Mouse (Mus musculus) lung, embryonic 14.5 days (tissue): ENCODE measurements around the gene Rapgef5. TPM values are rescaled to one million over a fixed set of nuclear protein-coding genes. Genes with fewer than 3 reads are reported as not detected.

Experiments used
- ATAC-seq: fragments of 200-750 bp; cut with Nextera tagmentation; 2 replicates; pipeline ENCODE4 v1.8.0; 2017; ENCODE audit warnings: mild to moderate bottlenecking, moderate TSS enrichment, moderate library complexity; ENCODE audit not compliant: insufficient read depth
- DNase-seq: peaks from one replicate; pipeline ENCODE4 v3.0.0-alpha.2; 2015
- H3K27ac ChIP-seq: fragments of 300-500 bp; sonication (generic); 2 replicates; pipeline ENCODE4 v1.5.1; 2014; ENCODE audit warnings: low read depth, mild to moderate bottlenecking, moderate library complexity
- H3K27me3 ChIP-seq: fragments of 300-500 bp; sonication (generic); 2 replicates; pipeline ENCODE4 v1.6.1; 2014; ENCODE audit warnings: low read length, control low read depth; ENCODE audit not compliant: insufficient read depth
- H3K36me3 ChIP-seq: fragments of 300-500 bp; sonication (generic); 2 replicates; pipeline ENCODE4 v1.6.1; 2014; ENCODE audit warnings: control low read depth; ENCODE audit not compliant: insufficient read depth
- H3K4me1 ChIP-seq: fragments of 300-500 bp; sonication (generic); 2 replicates; pipeline ENCODE4 v1.6.1; 2014; ENCODE audit warnings: antibody characterized with exemption, control low read depth; ENCODE audit not compliant: insufficient read depth
- H3K4me2 ChIP-seq: fragments of 300-500 bp; sonication (generic); 2 replicates; pipeline ENCODE4 v1.6.1; 2014; ENCODE audit warnings: mild to moderate bottlenecking
- H3K4me3 ChIP-seq: fragments of 300-500 bp; sonication (generic); 2 replicates; pipeline ENCODE4 v1.5.1; 2014; ENCODE audit warnings: low read depth, low read length
- H3K9ac ChIP-seq: fragments of 300-500 bp; sonication (generic); 2 replicates; pipeline ENCODE4 v1.6.1; 2014
- H3K9me3 ChIP-seq: fragments of 300-500 bp; sonication (generic); 2 replicates; pipeline ENCODE4 v1.6.1; 2016; ENCODE audit warnings: low read depth, low read length, control low read depth
- CTCF ChIP-seq: IDR thresholded peaks from 2 replicates; pipeline ENCODE4 v1.5.1; 2016; ENCODE audit warnings: antibody characterized with exemption, low read depth
- WGBS: fragments of 180-500 bp; shearing (Covaris S2); extraction: QIAGEN DNeasy Blood & Tissue Kit; methylation state at CpG from one replicate; pipeline ENCODE4 v1.1.7; 2014; 5-methylcytosine and 5-hydroxymethylcytosine counted together
- polyA plus RNA-seq: library from polyadenylated mRNA; unstranded; fragments of >200 nt; fragmentation: Nextera tagmentation; extraction: Ambion mirVana; gene quantifications from 2 replicates; pipeline ENCODE4 v1.2.1, GENCODE M21; 2014

Rapgef5 gene
- polyA plus RNA-seq, 1 experiment from 2014 or later: 22.9 TPM

GRCm38 (mm10) chr12:117691336-117691735 is 175.1 kb downstream of the Rapgef5 start:
- Histone ChIP-seq H3K4me3 (no peak overlapping the region), H3K36me3 (no peaks in the 10 kb centered on the region), H3K9me3 (no peaks in the 10 kb centered on the region), H3K27ac (no peak overlapping the region), H3K27me3 (no peaks in the 10 kb centered on the region), H3K4me2 (no peak overlapping the region), H3K4me1 (no peaks in the 10 kb centered on the region), H3K9ac (no peak overlapping the region)
- ATAC-seq: no peak
- no peak for TF ChIP-seq CTCF
- no peak for DNase-seq
- 76% methylated on average over 5 of the region's 5 CpGs for WGBS

GRCm38 (mm10) chr12:117692775-117693174 is 176.5 kb downstream of the Rapgef5 start:
- no peak overlapping the region for H3K9ac ChIP-seq
- TF ChIP-seq CTCF: no peak
- H3K36me3 ChIP-seq: no peaks in the 10 kb centered on the region
- no peak overlapping the region for H3K4me2 ChIP-seq
- H3K27ac ChIP-seq: no peak overlapping the region
- ATAC-seq (no peak), DNase-seq (no peak)
- no peaks in the 10 kb centered on the region for H3K27me3 ChIP-seq
- no peaks in the 10 kb centered on the region for H3K4me1 ChIP-seq
- no peak overlapping the region for H3K4me3 ChIP-seq
- WGBS: 45% methylated on average over 1 of the region's 1 CpGs
- no peaks in the 10 kb centered on the region for H3K9me3 ChIP-seq

DNA sequence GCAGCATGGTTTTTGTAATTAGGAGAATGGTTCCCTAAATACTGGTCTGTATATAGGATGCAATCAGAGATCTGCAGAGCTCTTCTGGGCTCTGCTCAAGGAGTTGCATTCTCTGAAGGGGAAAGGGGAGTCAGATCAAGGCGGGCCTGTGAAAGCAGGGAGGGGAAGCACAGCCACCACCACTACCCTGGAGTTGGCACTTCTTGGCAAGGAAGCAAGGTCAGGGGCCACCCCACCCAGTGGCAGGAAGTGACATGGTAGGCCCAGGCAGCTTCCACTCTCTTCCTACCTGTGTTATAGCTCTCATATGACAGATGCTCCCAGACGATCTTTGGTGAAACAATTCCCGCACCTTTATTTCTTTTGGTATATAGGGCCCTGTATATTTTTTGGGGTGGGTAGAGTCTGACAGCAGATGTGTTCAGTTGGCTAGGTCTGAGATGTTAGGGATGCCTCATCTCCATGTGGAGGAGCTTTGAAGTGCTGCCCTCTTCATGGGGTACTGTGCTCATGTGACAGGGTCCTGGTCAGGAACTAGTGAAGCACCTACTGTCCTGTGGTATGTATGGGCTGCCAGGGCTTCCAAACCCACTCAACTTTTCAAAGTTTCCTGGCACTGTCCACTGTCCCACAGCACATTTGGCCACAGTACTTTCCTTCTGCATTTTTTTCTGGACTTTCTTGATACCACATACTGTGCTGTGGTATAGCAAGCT is 183.8 kb downstream of the Rapgef5 start:
- no peak overlapping the region for H3K4me3 ChIP-seq
- no peak for TF ChIP-seq CTCF
- WGBS: 79% methylated on average over 3 of the region's 3 CpGs
- no peaks in the 10 kb centered on the region for H3K36me3 ChIP-seq
- DNase-seq (no peak), ATAC-seq (no peak)
- H3K4me2 ChIP-seq: no peak overlapping the region
- H3K4me1 ChIP-seq: no peaks in the 10 kb centered on the region
- H3K9me3 ChIP-seq: no peaks in the 10 kb centered on the region
- no peaks in the 10 kb centered on the region for H3K27me3 ChIP-seq
- H3K27ac ChIP-seq: no peak overlapping the region
- no peak overlapping the region for H3K9ac ChIP-seq

GRCm38 (mm10) chr12:117700927-117701326 is 184.6 kb downstream of the Rapgef5 start:
- H3K27ac ChIP-seq: no peak overlapping the region
- WGBS: 58% methylated on average over 6 of the region's 6 CpGs
- no peak overlapping the region for H3K4me3 ChIP-seq
- no peak for ATAC-seq
- no peak overlapping the region for H3K9ac ChIP-seq
- DNase-seq: no peak
- H3K36me3 ChIP-seq: no peaks in the 10 kb centered on the region
- H3K27me3 ChIP-seq: no peaks in the 10 kb centered on the region
- H3K9me3 ChIP-seq: no peaks in the 10 kb centered on the region
- H3K4me1 ChIP-seq: no peaks in the 10 kb centered on the region
- TF ChIP-seq CTCF: no peak
- H3K4me2 ChIP-seq: no peak overlapping the region

DNA sequence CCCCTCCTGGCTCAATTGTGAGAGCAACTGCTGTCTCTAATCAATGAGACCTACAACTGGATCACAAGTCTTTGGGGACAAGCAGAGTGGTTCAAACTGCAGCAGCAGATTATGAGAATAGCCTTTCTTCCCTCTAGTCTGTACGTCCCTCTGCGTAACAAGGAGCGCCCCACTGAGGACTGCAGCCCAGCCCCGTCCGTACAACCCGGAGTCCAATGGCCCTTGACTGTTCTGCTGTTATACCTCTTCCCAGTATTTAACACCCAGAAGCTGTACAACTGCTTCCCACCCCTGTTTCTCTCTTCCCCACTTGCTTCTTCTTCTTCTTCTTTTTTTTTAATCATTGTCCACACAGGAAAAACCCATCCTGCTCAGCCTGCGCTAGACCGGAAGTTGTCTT is 186.0 kb downstream of the Rapgef5 start:
- Histone ChIP-seq H3K27ac (no peak overlapping the region), H3K4me2 (no peak overlapping the region), H3K4me1 (no peaks in the 10 kb centered on the region), H3K36me3 (no peaks in the 10 kb centered on the region), H3K9ac (no peak overlapping the region), H3K27me3 (no peaks in the 10 kb centered on the region), H3K4me3 (no peak overlapping the region), H3K9me3 (no peaks in the 10 kb centered on the region)
- WGBS: 92% methylated on average over 8 of the region's 8 CpGs
- DNase-seq (no peak), ATAC-seq (no peak)
- no peak for TF ChIP-seq CTCF

- no peak overlapping the region for H3K4me2 ChIP-seq
- DNase-seq (no peak), ATAC-seq (no peak)
- H3K4me3 ChIP-seq: no peak overlapping the region
- H3K9me3 ChIP-seq: no peaks in the 10 kb centered on the region
- no peak overlapping the region for H3K27ac ChIP-seq
- H3K4me1 ChIP-seq: no peaks in the 10 kb centered on the region
- H3K36me3 ChIP-seq: no peaks in the 10 kb centered on the region
- H3K27me3 ChIP-seq: no peaks in the 10 kb centered on the region
- no peak overlapping the region for H3K9ac ChIP-seq
- TF ChIP-seq CTCF: no peak
- WGBS: 86% methylated on average over 9 of the region's 9 CpGs
Observed at GRCm38 (mm10) chr12:117702928-117703327, 186.6 kb downstream of the Rapgef5 start.

DNA sequence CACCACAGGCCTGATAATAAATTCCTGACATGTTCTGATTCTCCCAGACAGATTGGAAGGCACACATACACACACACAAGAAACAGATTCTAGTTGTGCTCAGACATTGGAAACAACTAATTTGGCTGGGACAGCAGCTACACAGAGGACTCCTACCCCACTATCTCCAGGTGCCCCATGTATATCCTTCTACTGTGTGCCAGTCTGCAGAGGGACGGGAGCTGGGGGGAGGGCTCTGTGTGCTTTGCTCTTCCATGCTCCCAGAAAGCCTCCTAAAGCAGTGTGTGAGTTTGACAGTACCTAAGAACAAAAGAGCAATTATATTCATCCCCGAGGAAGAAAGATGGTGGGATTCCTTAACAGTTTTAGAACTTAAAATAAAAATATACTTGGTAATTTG is 187.1 kb downstream of the Rapgef5 start:
- Histone ChIP-seq H3K27me3 (no peaks in the 10 kb centered on the region), H3K27ac (no peak overlapping the region), H3K9me3 (no peaks in the 10 kb centered on the region), H3K4me1 (no peaks in the 10 kb centered on the region), H3K9ac (no peak overlapping the region), H3K4me2 (no peak overlapping the region), H3K36me3 (no peaks in the 10 kb centered on the region), H3K4me3 (no peak overlapping the region)
- WGBS: 40% methylated on average over 2 of the region's 2 CpGs
- no peak for TF ChIP-seq CTCF
- ATAC-seq (no peak), DNase-seq (no peak)

DNA sequence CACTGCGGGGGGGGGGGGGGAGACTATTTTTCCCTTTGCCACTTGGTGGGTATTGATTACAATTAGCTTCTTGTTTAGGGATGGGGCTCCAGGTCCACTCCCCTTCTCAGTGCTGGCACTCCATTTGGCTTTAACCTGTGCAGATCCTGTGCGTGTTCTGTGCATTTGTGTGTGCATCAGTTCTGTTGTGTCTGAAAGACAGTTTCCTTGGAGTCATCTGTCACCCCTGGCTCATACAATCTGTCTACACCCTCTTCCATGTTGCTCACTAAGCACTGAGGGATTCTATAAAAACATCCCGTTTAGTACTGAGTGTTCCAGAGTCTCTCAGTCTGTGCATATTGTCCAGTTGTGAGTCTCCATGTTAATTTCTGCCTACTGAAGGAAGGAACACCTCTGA is 189.0 kb downstream of the Rapgef5 start:
- Histone ChIP-seq H3K4me2 (no peak overlapping the region), H3K27ac (no peak overlapping the region), H3K4me1 (no peaks in the 10 kb centered on the region), H3K4me3 (no peak overlapping the region), H3K36me3 (no peaks in the 10 kb centered on the region), H3K9ac (no peak overlapping the region), H3K27me3 (no peaks in the 10 kb centered on the region), H3K9me3 (no peaks in the 10 kb centered on the region)
- ATAC-seq (no peak), DNase-seq (no peak)
- no peak for TF ChIP-seq CTCF
- WGBS: 73% methylated on average over 3 of the region's 3 CpGs
